Mouse (Mus musculus): ENCODE results near the gene Tmem40.

DNA sequence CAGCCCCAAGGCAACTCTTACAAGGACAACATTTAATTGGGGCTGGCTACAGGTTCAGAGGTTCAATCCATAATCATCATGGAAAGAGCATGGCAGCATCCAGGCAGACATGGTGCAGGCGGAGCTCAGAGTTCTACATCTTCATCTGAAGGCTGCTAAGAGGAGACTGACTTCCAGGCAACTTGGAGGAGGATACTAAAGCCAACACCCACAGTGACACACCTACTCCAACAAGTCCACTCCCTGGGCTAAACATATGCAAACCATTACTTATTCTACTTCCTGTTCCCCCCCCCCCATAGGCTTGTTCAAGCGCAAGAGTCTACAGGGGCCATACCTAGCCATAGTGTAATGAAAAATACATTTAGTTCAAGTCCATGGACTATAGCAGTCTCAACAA, 77.9 kb downstream of the Tmem40 start:
- TF ChIP-seq CTCF (IDR thresholded peaks at IDR 0.05; ENCODE audit: low read depth) (no peak), EP300 (optimal IDR thresholded peaks at IDR 0.05) (no peak)

All from stomach, postnatal 0 days (tissue).